Mouse (Mus musculus): ENCODE results near the gene Cdh4.

Cdh4 gene

GRCm38 (mm10) chr2:179681386-179681785 lies 239.2 kb downstream of the Cdh4 start:
- no peak for DNase-seq (ENCODE audit: low spot score)

GRCm38 (mm10) chr2:179687243-179687681 lies 245.0 kb downstream of the Cdh4 start:
- no peak for DNase-seq (ENCODE audit: low spot score)

GRCm38 (mm10) chr2:179688976-179689375 lies 246.7 kb downstream of the Cdh4 start:
- DNase-seq (ENCODE audit: low spot score), result no peak

- no peak for DNase-seq (ENCODE audit: low spot score)
Measured at GRCm38 (mm10) chr2:179689761-179690160, 247.5 kb downstream of the Cdh4 start.

GRCm38 (mm10) chr2:179690571-179690970 lies 248.3 kb downstream of the Cdh4 start:
- DNase-seq (ENCODE audit: low spot score), result no peak

- DNase-seq (ENCODE audit: low spot score), result no peak
Measured at GRCm38 (mm10) chr2:179694936-179695335, 252.7 kb downstream of the Cdh4 start.

- no peak for DNase-seq (ENCODE audit: low spot score)
Measured at GRCm38 (mm10) chr2:179697601-179698000, 255.4 kb downstream of the Cdh4 start.

DNA sequence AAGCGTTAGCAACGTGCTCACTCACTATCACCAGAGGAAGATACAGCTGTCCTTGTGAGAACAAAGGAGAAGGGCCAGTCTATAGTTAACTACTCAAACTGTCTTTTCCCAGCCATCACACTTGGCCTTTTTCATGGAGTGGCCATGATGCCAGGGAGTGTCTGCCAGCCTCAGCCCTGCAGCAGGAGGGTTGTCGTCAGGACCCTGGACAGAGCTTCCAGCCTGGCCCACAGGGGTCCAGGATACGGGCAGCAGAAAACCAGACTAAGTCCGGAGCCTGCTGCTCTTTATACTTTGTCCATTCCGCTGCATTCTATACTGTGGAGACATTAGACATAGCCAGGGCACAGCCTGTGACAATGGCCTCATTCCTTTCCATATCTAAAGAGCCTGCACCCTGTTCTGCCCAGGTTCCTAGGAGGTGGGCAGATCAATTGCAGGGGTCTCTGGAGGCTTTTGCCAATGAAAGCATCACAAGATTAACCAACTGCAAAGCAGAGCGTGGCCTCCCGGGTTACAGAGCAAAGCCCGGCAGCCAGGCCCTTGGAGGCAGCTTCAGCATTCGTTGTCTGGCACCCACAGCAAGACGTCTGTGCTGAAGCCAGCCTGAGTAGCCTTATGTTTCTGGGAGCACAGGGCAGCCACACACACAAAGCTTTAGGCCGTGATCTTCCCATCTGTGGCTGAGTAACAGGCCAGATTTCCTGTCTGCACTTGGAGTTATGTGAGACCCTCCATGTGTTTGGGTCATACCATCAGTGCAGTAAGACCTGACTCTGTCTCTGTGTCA lies 256.2 kb downstream of the Cdh4 start:
- DNase-seq (ENCODE audit: low spot score), result no peak

- no peak for DNase-seq (ENCODE audit: low spot score)
Measured at GRCm38 (mm10) chr2:179705043-179705442, 262.8 kb downstream of the Cdh4 start.

- DNase-seq (ENCODE audit: low spot score), result no peak
Measured at GRCm38 (mm10) chr2:179705461-179705860, 263.2 kb downstream of the Cdh4 start.

DNA sequence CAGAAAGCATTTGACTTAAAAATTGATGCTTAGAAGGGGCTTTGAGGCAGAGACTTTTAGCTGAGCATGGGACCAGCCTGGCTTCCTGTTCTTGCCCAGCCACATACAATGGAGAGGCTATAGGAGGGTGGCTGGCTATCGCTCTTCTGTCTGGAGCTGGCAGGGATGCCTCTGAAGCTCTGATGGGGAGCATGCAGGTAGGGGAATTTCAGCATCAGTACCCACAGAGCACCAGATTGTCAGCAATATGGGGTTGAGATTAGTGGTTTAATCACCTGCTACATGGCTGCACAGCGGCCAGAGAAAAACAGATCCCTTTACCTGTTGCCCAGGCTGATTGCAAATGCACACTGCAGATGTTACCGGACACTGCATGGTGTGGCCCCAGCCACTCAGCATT lies 264.4 kb downstream of the Cdh4 start:
- no peak for DNase-seq (ENCODE audit: low spot score)

DNA sequence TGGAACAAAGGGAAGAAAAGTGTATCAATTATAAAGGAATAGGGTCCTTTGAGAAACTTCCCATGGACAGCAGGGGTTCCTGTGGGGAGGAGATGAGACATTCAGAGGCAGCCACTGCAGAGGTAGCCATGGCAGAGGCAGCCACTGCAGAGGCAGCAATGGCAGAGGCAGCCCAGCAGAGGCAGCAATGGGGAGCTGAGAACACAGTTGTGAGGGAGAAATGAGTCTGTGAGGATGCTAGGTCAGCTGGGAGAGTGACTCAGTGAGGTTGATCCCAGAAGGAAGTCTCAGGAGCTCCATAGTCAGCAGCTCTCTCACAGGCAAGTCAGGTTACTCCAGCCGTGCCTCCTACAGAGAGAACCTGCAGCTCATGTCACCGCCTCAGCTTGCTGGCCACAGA lies 266.9 kb downstream of the Cdh4 start:
- DNase-seq (ENCODE audit: low spot score), result no peak

DNA sequence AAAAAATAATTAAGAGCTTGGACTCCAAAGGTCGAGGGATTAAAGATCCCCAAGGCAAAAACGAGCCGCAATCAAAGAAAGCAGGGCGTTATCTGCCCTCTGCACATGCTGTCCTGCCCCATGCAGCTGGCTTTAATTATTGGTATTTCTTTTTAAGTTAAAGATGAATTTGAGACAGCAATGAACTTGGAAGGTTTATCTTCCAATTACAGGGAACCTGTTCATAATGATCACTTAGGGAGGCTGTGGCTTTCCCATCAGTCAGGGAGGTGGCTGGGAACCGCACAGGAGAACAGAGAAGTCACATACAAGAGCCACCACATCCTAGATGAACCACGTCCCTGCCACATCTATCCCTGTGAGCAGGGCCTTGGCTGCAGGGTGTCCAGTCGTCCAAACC lies 270.5 kb downstream of the Cdh4 start:
- no peak for DNase-seq (ENCODE audit: low spot score)

GRCm38 (mm10) chr2:179713326-179713725 lies 271.1 kb downstream of the Cdh4 start:
- DNase-seq (ENCODE audit: low spot score), result no peak

DNA sequence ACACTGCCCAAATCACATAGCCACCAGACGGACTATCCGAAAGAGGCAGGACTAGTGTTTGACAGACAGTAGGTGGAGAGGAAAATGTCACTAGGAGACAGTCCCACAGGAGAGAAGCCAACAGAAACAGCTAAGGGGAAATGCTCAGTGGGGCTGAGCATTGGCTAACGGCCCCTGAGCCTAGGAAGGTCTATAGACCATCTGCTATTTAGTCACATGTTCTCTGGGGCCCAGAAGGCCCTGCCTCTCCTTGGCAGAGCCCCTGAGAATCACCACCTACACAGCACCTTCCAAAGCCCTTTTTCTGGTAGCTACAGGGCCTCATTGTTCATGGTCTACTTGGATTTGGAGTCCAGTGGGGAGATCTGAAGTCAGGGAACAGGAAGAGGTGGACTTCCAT lies 271.9 kb downstream of the Cdh4 start:
- DNase-seq (ENCODE audit: low spot score), result no peak

DNA sequence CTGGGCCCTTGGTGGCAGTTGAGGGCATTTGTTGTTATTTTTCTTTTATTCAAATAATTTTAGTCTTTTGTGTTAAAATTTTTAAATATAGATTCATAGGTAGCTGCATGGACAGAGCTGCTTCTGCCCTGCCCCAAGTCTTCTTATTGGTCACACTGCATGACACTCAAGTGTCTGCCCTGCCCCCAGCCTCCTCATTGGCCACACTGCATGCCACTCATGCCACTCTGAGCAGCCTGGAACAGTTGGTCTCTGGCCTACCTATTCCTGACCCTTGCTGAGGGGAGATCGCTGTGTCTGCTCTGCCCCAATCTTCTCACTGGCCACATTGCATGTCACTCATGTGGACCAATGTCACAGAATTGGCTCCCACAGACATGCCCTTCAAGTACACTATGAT lies 273.1 kb downstream of the Cdh4 start:
- DNase-seq (ENCODE audit: low spot score), result no peak

DNA sequence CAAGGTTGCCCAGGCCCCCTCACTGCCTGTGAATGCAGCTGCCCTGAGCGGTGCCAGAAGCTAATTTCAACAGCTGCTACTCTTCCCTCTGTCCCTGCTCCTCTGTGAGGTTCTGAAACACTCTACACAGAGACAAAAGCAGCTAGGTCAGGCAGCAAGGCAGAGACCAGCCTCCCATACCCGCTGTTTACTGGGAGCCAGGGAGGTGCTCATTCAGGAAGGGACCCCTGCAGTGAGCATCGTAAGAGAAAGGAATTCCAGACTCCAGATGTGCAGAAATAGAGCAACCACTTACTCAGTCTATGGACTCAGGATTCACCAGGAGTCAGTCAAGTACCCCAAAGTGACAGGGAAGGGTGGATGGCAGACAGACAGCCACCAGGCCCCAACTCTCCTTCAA lies 278.1 kb downstream of the Cdh4 start:
- DNase-seq (ENCODE audit: low spot score), result no peak

DNA sequence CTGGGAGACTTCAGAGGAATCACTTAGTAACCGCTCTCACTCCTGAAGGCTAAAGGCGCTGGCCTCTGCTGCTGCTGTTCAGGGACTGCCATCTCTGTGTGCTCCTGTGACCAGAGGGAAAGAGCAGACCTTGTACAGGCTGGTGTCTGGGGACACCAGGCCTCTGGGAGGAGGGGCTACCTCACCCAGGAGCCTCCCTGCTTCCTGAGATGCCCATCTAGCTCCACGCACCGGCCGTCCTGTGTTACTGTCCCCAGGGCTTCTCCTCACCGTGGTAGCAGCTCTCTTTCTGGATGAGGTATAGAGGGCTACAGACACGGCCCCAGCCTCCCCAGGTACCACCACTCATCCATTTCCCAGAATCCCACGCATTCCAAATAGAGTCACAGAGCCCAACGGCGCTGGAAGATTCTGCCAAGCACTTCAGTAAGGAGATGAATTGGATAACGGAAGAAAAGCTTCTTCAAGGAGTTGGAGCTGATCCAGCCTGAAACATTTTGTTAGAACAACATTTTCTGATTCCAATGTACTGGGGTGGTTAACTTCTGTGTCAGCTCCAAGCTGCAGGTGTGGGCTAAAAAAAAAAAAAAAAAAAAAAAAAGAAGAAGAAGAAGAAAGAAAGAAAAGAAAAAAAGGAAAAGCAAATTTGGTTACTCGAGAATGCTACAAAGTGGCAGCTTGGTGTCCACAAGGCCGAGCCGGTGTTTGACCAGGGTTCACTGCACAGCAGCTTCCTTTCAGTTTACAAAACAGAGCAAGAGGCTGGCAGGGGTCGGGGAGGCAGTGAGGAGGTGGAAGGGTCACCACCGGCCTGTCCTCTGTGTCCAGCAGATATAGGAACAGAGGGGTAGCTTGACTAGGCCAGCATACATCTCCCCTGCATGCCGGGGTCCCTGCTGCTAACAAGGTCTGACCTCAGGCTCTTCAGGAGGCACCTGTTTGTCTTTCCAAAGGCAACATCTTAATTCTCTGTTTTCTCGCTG lies 279.6 kb downstream of the Cdh4 start:
- DNase-seq (ENCODE audit: low spot score), result no peak

DNA sequence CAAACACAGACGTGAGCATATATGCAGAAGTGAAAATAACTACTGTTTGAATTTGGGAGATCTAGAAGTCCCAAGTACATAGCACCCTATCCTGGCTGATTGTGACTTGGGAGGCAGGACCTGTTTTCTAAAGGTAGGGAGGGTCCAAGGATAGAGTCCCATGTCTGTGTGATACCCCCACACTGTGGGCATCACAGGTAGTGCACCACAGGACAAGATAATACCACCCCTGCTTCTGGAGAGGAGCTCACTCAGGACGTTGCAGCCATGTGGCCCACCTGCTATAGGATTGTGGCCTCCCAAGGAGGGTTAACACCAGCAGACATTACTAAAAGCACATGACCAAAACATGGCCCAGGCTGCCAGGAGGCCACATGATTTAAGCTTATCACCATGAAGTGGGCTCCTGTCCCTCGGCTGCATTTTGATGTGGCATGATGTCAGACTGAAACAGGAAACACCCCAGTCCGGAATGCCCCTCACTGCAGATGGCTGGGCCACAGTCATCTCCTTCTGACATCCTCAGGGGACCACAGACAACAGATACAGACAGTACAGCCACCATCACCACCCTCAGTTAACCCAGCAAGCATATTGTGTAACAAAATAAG lies 280.6 kb downstream of the Cdh4 start:
- no peak for DNase-seq (ENCODE audit: low spot score)

DNA sequence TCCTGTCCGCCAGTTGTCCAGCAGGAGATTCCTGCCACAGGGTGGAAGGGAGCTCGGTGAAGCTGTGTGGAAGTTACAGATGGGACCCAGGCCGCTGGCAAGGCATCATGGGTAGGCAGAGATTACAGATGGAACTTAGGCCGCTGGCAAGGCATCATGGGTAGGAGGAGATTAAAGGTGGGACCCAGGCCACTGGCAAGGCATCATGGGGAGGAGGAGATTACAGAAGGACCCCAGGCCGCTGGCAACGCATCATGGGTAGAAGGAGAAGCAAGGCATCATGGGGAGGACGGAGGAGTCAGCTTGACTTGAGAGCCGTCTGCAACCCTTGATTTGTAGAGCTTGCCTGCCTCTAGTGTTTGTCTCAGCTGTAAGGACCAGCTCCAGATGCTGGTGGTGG lies 281.2 kb downstream of the Cdh4 start:
- DNase-seq (ENCODE audit: low spot score), result no peak

DNA sequence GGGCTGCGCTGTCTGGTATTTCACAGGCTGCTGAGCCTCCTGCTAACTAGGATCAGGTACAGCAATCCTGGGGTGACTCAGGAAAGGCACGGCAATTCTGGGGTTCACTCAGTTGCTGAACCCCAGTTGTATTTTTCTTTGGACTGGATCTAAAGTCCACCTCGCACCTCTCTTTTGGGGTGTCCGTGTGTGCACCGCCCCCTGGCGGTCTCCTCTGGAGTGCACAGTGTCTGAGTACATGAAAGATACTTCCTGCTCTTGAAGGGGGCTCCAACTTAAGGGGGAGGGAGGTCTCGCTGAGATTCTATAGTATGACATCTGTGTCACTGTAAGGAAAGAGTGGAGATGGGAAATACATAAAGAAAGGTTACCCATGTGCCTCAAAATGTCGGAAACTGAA lies 286.8 kb downstream of the Cdh4 start:
- no peak for DNase-seq (ENCODE audit: low spot score)

DNA sequence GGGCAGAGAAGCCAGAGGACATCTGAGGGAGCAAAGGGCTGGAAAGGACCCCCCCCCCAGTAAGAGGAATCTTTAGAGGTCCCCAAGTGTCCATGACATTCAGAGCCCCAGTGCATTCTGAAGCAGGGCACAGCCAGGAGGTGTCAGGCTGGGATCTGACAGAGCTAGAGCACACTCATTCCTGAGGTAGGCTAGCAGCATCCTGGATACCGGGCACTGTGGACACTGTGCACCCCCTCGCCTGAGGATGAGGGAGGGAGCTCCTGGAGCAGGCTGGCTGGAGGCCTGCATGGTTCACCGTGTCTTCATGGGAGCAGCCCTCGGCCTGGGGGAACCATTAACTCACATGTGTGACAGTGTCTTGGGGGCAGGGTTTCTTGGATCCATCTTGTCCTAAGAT lies 287.6 kb downstream of the Cdh4 start:
- no peak for DNase-seq (ENCODE audit: low spot score)

Data from ovary, postnatal 10 days (tissue).